Mouse (Mus musculus) testis, adult 2 months (tissue): ENCODE measurements at regions not wholly inside any gene's neighbourhood (a gene's known extent, or its start where the extent isn't known, plus 50 kb on each side); places are given as distances from the start of the nearest gene placed in this dataset.
A peak's percentile ranks its signal among the peaks of the same experiment; 100 is the strongest.

Source experiments
- H3K27ac ChIP-seq: fragments of 200-500 bp; 2 replicates; pipeline ENCODE4 v1.5.1; 2012; ENCODE audit warnings: low read depth, low read length; ENCODE audit not compliant: control insufficient read depth, insufficient read depth
- H3K27me3 ChIP-seq: fragments of 200-500 bp; 2 replicates; pipeline ENCODE4 v1.6.1; 2012; ENCODE audit warnings: mild to moderate bottlenecking, low read length, moderate library complexity; ENCODE audit not compliant: control insufficient read depth, insufficient read depth
- H3K36me3 ChIP-seq: fragments of 200-500 bp; 2 replicates; pipeline ENCODE4 v1.6.1; 2012; ENCODE audit warnings: mild to moderate bottlenecking, low read length; ENCODE audit not compliant: control insufficient read depth, insufficient read depth
- H3K4me1 ChIP-seq: fragments of 200-500 bp; 2 replicates; pipeline ENCODE4 v1.6.1; 2012; ENCODE audit warnings: low read length; ENCODE audit not compliant: control insufficient read depth, insufficient read depth
- H3K4me3 ChIP-seq: fragments of 200-500 bp; 2 replicates; pipeline ENCODE4 v1.5.1; 2012; ENCODE audit warnings: low read depth, mild to moderate bottlenecking, low read length, moderate library complexity, mixed read lengths; ENCODE audit not compliant: control insufficient read depth
- CTCF ChIP-seq: fragments of 200-500 bp; IDR thresholded peaks from 2 replicates; pipeline ENCODE4 v1.5.1; 2012; ENCODE audit warnings: low read depth, mild to moderate bottlenecking, inconsistent platforms, low read length, moderate library complexity; ENCODE audit not compliant: control insufficient read depth, insufficient read depth, insufficient replicate concordance
- POLR2A ChIP-seq: fragments of 200-500 bp; IDR thresholded peaks from 2 replicates; pipeline ENCODE4 v1.6.1; 2012; ENCODE audit warnings: low read depth, mild to moderate bottlenecking, inconsistent platforms, low read length, moderate library complexity; ENCODE audit not compliant: control insufficient read depth

GRCm38 (mm10) chr15:97536145-97536544 is 169.5 kb downstream of the Rpap3 start:
- H3K27me3 ChIP-seq: no peaks in the 10 kb centered on the region
- TF ChIP-seq CTCF: peak; percentile 55; the same call in 1 of the 2 replicates
- no peak for TF ChIP-seq POLR2A
- peaks cover 6% of the 10 kb centered on the region; the same call in 1 of the 2 replicates for H3K4me1 ChIP-seq
- H3K27ac ChIP-seq: no peak overlapping the region
- H3K36me3 ChIP-seq: no peaks in the 10 kb centered on the region
- no peak overlapping the region for H3K4me3 ChIP-seq

- Histone ChIP-seq H3K36me3 (no peaks in the 10 kb centered on the region), H3K27me3 (no peaks in the 10 kb centered on the region)
These were observed 170.7 kb downstream of the Rpap3 start for GRCm38 (mm10) chr15:97534878-97535277.

GRCm38 (mm10) chr15:97533553-97534291 is 171.9 kb downstream of the Rpap3 start:
- no peaks in the 10 kb centered on the region for H3K36me3 ChIP-seq
- no peak overlapping the region for H3K27ac ChIP-seq
- H3K27me3 ChIP-seq: no peaks in the 10 kb centered on the region
- TF ChIP-seq CTCF (no peak), POLR2A (no peak)
- no peak overlapping the region for H3K4me3 ChIP-seq
- H3K4me1 ChIP-seq: peaks cover 6% of the 10 kb centered on the region; the same call in 1 of the 2 replicates

More at GRCm38 (mm10) chr15:97534878-97535277, 170.7 kb downstream of the Rpap3 start:
- Histone ChIP-seq H3K4me1 (peaks cover 6% of the 10 kb centered on the region; the same call in 1 of the 2 replicates), H3K27ac (no peak overlapping the region), H3K4me3 (no peak overlapping the region)
- no peak for TF ChIP-seq POLR2A
- TF ChIP-seq CTCF: no peak

GRCm38 (mm10) chr15:97532346-97532910 is 173.2 kb downstream of the Rpap3 start:
- Histone ChIP-seq H3K27me3 (no peaks in the 10 kb centered on the region), H3K4me1 (peaks cover 6% of the 10 kb centered on the region; the same call in 1 of the 2 replicates), H3K36me3 (no peaks in the 10 kb centered on the region), H3K27ac (no peak overlapping the region), H3K4me3 (no peak overlapping the region)
- no peak for TF ChIP-seq POLR2A
- TF ChIP-seq CTCF: no peak

- TF ChIP-seq CTCF: no peak
- TF ChIP-seq POLR2A: no peak
- Histone ChIP-seq H3K27me3 (no peaks in the 10 kb centered on the region), H3K36me3 (no peaks in the 10 kb centered on the region), H3K4me3 (no peak overlapping the region), H3K27ac (no peak overlapping the region), H3K4me1 (peaks cover 4% of the 10 kb centered on the region; the same call in 1 of the 2 replicates)
These were observed 177.2 kb downstream of the Rpap3 start for GRCm38 (mm10) chr15:97528291-97529050.

GRCm38 (mm10) chr15:97520395-97520794 is 185.2 kb downstream of the Rpap3 start:
- Histone ChIP-seq H3K27ac (no peak overlapping the region), H3K36me3 (no peaks in the 10 kb centered on the region), H3K4me1 (peaks cover 2% of the 10 kb centered on the region; the same call in 1 of the 2 replicates), H3K4me3 (no peak overlapping the region), H3K27me3 (no peaks in the 10 kb centered on the region)
- TF ChIP-seq CTCF (no peak), POLR2A (no peak)

GRCm38 (mm10) chr15:97519919-97520345 is 185.7 kb downstream of the Rpap3 start:
- H3K27me3 ChIP-seq: no peaks in the 10 kb centered on the region
- peaks cover 2% of the 10 kb centered on the region; the same call in 1 of the 2 replicates for H3K4me1 ChIP-seq
- TF ChIP-seq CTCF (no peak), POLR2A (no peak)

More at GRCm38 (mm10) chr15:97519919-97520345, 185.7 kb downstream of the Rpap3 start:
- H3K27ac ChIP-seq: no peak overlapping the region
- no peaks in the 10 kb centered on the region for H3K36me3 ChIP-seq
- H3K4me3 ChIP-seq: no peak overlapping the region
